Mouse (Mus musculus): ENCODE results near the gene Itga3.

DNA sequence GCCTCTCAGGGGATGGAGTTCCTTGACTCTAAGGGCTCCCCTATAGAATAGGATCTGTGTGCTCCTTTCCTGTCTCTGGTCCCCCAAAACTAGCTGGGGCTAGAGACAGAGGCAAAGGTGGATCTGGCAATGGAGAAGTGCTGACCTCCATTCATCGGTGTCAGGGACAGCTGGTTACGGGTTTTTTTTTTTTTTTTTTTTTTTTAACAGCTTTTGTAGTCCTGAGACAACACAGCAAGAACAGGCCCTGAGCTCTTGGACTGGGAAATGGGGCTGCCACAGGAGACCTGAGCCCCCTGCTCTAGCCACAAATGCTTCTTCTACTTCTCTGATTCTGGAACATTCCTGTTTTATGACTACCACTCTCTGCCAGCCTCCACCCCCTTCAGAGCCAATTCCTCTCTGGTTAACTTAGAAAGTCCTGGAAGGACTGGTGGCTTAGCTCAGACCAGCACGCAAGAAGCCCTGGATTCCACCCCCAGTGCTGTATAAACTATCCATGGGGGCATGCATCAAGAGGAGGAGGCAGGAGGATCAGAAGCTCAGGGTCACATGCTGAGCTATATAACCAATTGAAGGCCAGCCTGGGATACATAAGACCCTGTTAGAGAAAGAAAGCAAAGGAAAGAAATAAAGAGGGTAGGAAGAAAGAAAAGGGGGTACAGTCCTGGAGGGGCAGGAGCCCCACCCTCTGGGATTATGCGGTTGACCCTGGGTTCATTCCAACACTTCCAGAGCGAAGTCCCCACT, 21.9 kb upstream of the Itga3 start:
- no peak for TF ChIP-seq CTCF (IDR thresholded peaks at IDR 0.05; ENCODE audit: low read depth, low read length)
- no peak for TF ChIP-seq POLR2A (IDR thresholded peaks at IDR 0.05; ENCODE audit: insufficient read depth, low read length)
- no peak for TF ChIP-seq EP300 (IDR thresholded peaks at IDR 0.05; ENCODE audit: insufficient read depth, low read depth, low read length)
